Mouse (Mus musculus): ENCODE measurements around the gene Setmar. TPM values are rescaled to one million over a fixed set of nuclear protein-coding genes. Genes with fewer than 3 reads are reported as not detected.

Gene Setmar
- polyA plus RNA-seq, 2 experiments, result 6.1 to 6.8 TPM

GRCm38 (mm10) chr6:108058066-108058465 lies 6.8 kb upstream of the Setmar start:
- no peak for DNase-seq (ENCODE audit: low spot score)
- WGBS, result 85% methylated on average over 5 of the region's 5 CpGs
- Histone ChIP-seq H3K9ac (ENCODE audit: low read depth, low read length, severe bottlenecking) (no peak overlapping the region), H3K4me3 (replicated peaks; ENCODE audit: low read length) (no peak overlapping the region), H3K27ac (replicated peaks; ENCODE audit: low read depth, low read length) (no peak overlapping the region), H3K27me3 (ENCODE audit: control insufficient read depth, insufficient read depth, low read length) (no peaks in the 10 kb centered on the region), H3K4me2 (replicated peaks; ENCODE audit: low read depth, low read length, severe bottlenecking) (no peak overlapping the region), H3K9me3 (ENCODE audit: control insufficient read depth, low read length) (no peaks in the 10 kb centered on the region), H3K36me3 (ENCODE audit: control insufficient read depth, insufficient read depth, low read length) (no peaks in the 10 kb centered on the region), H3K4me1 (ENCODE audit: control insufficient read depth, insufficient read depth, low read length) (no peaks in the 10 kb centered on the region)
- no peak for ATAC-seq (ENCODE audit: low FRiP score, low read depth)
- TF ChIP-seq POLR2A (IDR thresholded peaks at IDR 0.05; ENCODE audit: borderline replicate concordance, extremely low read depth, insufficient read depth, insufficient read length), result no peak

- no peak for DNase-seq (ENCODE audit: low spot score)
- 57% methylated on average over 3 of the region's 3 CpGs for WGBS
- ATAC-seq (ENCODE audit: low FRiP score, low read depth), result no peak
- Histone ChIP-seq H3K4me1 (ENCODE audit: control insufficient read depth, insufficient read depth, low read length) (no peaks in the 10 kb centered on the region), H3K4me2 (replicated peaks; ENCODE audit: low read depth, low read length, severe bottlenecking) (no peak overlapping the region), H3K9me3 (ENCODE audit: control insufficient read depth, low read length) (no peaks in the 10 kb centered on the region), H3K36me3 (ENCODE audit: control insufficient read depth, insufficient read depth, low read length) (no peaks in the 10 kb centered on the region), H3K27ac (replicated peaks; ENCODE audit: low read depth, low read length) (no peak overlapping the region), H3K9ac (ENCODE audit: low read depth, low read length, severe bottlenecking) (no peak overlapping the region), H3K27me3 (ENCODE audit: control insufficient read depth, insufficient read depth, low read length) (no peaks in the 10 kb centered on the region), H3K4me3 (replicated peaks; ENCODE audit: low read length) (no peak overlapping the region)
- TF ChIP-seq POLR2A (IDR thresholded peaks at IDR 0.05; ENCODE audit: borderline replicate concordance, extremely low read depth, insufficient read depth, insufficient read length), result no peak
Observed at GRCm38 (mm10) chr6:108061121-108061520, 3.7 kb upstream of the Setmar start.

- H3K9ac ChIP-seq (ENCODE audit: low read depth, low read length, severe bottlenecking), result peak overlapping the region; percentile 62
- H3K27me3 ChIP-seq (ENCODE audit: control insufficient read depth, insufficient read depth, low read length), result no peaks in the 10 kb centered on the region
- peak overlapping the region; percentile 58 for H3K4me2 ChIP-seq (replicated peaks; ENCODE audit: low read depth, low read length, severe bottlenecking)
- WGBS, result 12% methylated on average over 5 of the region's 6 CpGs
- no peaks in the 10 kb centered on the region for H3K36me3 ChIP-seq (ENCODE audit: control insufficient read depth, insufficient read depth, low read length)
- H3K4me1 ChIP-seq (ENCODE audit: control insufficient read depth, insufficient read depth, low read length), result no peaks in the 10 kb centered on the region
- ATAC-seq (ENCODE audit: low FRiP score, low read depth) (peak; percentile 80), DNase-seq (ENCODE audit: low spot score) (peak; percentile 90)
- peak overlapping the region; percentile 55 for H3K4me3 ChIP-seq (replicated peaks; ENCODE audit: low read length)
- peak overlapping the region; percentile 82; the same call in 1 of the 2 replicates for H3K27ac ChIP-seq (replicated peaks; ENCODE audit: low read depth, low read length)
- TF ChIP-seq POLR2A (IDR thresholded peaks at IDR 0.05; ENCODE audit: borderline replicate concordance, extremely low read depth, insufficient read depth, insufficient read length), result no peak
- H3K9me3 ChIP-seq (ENCODE audit: control insufficient read depth, low read length), result no peaks in the 10 kb centered on the region
Observed at GRCm38 (mm10) chr6:108065583-108065982, 738 bp downstream of the Setmar start.

GRCm38 (mm10) chr6:108070947-108071346 lies 6.1 kb downstream of the Setmar start:
- ATAC-seq (ENCODE audit: low FRiP score, low read depth) (no peak), DNase-seq (ENCODE audit: low spot score) (no peak)
- no peaks in the 10 kb centered on the region for H3K9me3 ChIP-seq (ENCODE audit: control insufficient read depth, low read length)
- no peak overlapping the region for H3K27ac ChIP-seq (replicated peaks; ENCODE audit: low read depth, low read length)
- no peak for TF ChIP-seq POLR2A (IDR thresholded peaks at IDR 0.05; ENCODE audit: borderline replicate concordance, extremely low read depth, insufficient read depth, insufficient read length)
- H3K4me1 ChIP-seq (ENCODE audit: control insufficient read depth, insufficient read depth, low read length), result no peaks in the 10 kb centered on the region
- no peaks in the 10 kb centered on the region for H3K27me3 ChIP-seq (ENCODE audit: control insufficient read depth, insufficient read depth, low read length)
- no peak overlapping the region for H3K4me3 ChIP-seq (replicated peaks; ENCODE audit: low read length)
- H3K4me2 ChIP-seq (replicated peaks; ENCODE audit: low read depth, low read length, severe bottlenecking), result no peak overlapping the region
- WGBS, result 95% methylated on average over 7 of the region's 7 CpGs
- no peak overlapping the region for H3K9ac ChIP-seq (ENCODE audit: low read depth, low read length, severe bottlenecking)
- H3K36me3 ChIP-seq (ENCODE audit: control insufficient read depth, insufficient read depth, low read length), result no peaks in the 10 kb centered on the region

- ATAC-seq (ENCODE audit: low FRiP score, low read depth), result no peak
- WGBS, result 84% methylated on average over 5 of the region's 5 CpGs
- H3K9ac ChIP-seq (ENCODE audit: low read depth, low read length, severe bottlenecking), result no peak overlapping the region
Observed at GRCm38 (mm10) chr6:108073071-108073470, 8.2 kb downstream of the Setmar start.

GRCm38 (mm10) chr6:108073931-108074330 lies 9.1 kb downstream of the Setmar start:
- no peaks in the 10 kb centered on the region for H3K4me1 ChIP-seq (ENCODE audit: control insufficient read depth, insufficient read depth, low read length)
- 86% methylated on average over 2 of the region's 2 CpGs for WGBS
- no peaks in the 10 kb centered on the region for H3K27me3 ChIP-seq (ENCODE audit: control insufficient read depth, insufficient read depth, low read length)
- H3K4me2 ChIP-seq (replicated peaks; ENCODE audit: low read depth, low read length, severe bottlenecking), result no peak overlapping the region
- H3K9ac ChIP-seq (ENCODE audit: low read depth, low read length, severe bottlenecking), result no peak overlapping the region
- DNase-seq (ENCODE audit: low spot score) (no peak), ATAC-seq (ENCODE audit: low FRiP score, low read depth) (no peak)
- no peak overlapping the region for H3K4me3 ChIP-seq (replicated peaks; ENCODE audit: low read length)
- no peak overlapping the region for H3K27ac ChIP-seq (replicated peaks; ENCODE audit: low read depth, low read length)
- peaks cover 4% of the 10 kb centered on the region; the same call in 1 of the 2 replicates for H3K36me3 ChIP-seq (ENCODE audit: control insufficient read depth, insufficient read depth, low read length)
- TF ChIP-seq POLR2A (IDR thresholded peaks at IDR 0.05; ENCODE audit: borderline replicate concordance, extremely low read depth, insufficient read depth, insufficient read length), result no peak
- no peaks in the 10 kb centered on the region for H3K9me3 ChIP-seq (ENCODE audit: control insufficient read depth, low read length)

More at GRCm38 (mm10) chr6:108073071-108073470, 8.2 kb downstream of the Setmar start:
- H3K36me3 ChIP-seq (ENCODE audit: control insufficient read depth, insufficient read depth, low read length), result peaks cover 4% of the 10 kb centered on the region; the same call in 1 of the 2 replicates
- H3K27me3 ChIP-seq (ENCODE audit: control insufficient read depth, insufficient read depth, low read length), result no peaks in the 10 kb centered on the region
- TF ChIP-seq POLR2A (IDR thresholded peaks at IDR 0.05; ENCODE audit: borderline replicate concordance, extremely low read depth, insufficient read depth, insufficient read length), result no peak
- no peak overlapping the region for H3K4me3 ChIP-seq (replicated peaks; ENCODE audit: low read length)
- no peak overlapping the region for H3K4me2 ChIP-seq (replicated peaks; ENCODE audit: low read depth, low read length, severe bottlenecking)
- H3K27ac ChIP-seq (replicated peaks; ENCODE audit: low read depth, low read length), result no peak overlapping the region
- H3K4me1 ChIP-seq (ENCODE audit: control insufficient read depth, insufficient read depth, low read length), result no peaks in the 10 kb centered on the region
- no peak for DNase-seq (ENCODE audit: low spot score)
- no peaks in the 10 kb centered on the region for H3K9me3 ChIP-seq (ENCODE audit: control insufficient read depth, low read length)
